Mouse (Mus musculus): ENCODE results near the gene Gstm5.
A peak's percentile ranks its signal among the peaks of the same experiment; 100 is the strongest.
"Not testable (repeated sequence)": the region's sequence is repeated elsewhere in the genome, so short reads cannot be mapped to it uniquely, and the experiment has no call there.

The Gstm5 gene

DNA sequence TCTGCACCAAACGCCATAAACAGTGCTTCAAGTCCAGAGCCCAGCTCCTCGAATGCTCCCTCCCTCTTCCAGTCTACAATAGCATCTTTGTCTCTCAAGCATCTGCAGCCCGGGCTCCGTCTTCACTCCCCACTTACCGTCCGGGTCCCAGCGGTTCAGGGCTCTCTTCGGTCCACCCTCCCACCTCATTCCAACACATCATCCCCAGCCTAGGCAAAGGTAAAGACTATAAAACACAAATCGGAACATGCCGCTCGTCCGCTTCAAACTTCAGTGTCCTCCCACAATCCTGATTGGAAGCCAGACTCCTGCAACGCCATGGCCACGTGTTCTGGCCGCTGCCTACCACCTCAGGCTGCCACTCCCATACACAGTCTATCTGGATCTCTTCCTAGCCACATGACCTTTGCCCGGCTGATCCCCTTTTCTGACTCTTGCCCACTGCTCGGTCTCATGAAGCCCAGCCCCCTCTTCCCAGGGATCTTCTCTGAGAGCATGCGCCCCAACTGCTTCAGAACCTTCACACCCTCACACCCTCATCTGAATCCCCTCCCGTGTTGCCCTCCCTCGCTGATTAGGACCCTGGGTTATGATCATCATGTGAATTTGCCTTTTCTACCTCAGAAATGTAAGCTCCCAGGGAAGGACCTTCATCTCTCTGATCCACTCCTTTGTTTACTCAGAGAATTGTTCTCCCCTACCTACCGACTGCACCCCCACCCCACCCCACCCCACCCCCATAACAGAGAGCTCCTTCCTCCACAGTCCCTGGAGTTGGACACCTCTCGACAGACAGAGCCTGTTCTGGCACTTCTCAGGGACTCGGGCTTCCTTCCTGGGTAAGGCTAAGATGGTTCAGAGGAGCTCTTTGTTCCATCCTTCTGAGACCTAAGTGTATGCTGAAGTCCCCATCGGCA is 22.0 kb upstream of the Gstm5 start:
- no peak for DNase-seq (ENCODE audit: low read depth, low spot score)

DNA sequence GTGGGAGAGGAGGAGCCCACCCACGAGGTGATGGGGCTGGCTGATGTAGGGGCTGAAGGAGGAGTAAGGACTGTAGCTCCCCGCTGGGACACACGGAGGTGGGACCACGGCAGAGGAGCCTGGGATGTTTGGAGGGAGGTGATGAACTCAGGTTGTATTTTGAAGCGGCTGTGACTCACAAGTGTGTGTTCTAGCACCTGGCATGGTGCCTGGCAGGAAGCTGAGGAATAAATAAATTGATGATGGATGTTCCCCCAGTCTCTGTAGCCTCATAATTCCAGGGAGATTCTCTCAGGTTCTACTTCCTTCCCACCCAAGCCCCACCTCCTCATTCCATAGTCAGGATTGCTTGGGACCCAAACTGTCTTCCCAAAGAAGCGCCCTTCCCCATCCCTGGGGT is 20.4 kb upstream of the Gstm5 start:
- DNase-seq (ENCODE audit: low read depth, low spot score), result no peak

DNA sequence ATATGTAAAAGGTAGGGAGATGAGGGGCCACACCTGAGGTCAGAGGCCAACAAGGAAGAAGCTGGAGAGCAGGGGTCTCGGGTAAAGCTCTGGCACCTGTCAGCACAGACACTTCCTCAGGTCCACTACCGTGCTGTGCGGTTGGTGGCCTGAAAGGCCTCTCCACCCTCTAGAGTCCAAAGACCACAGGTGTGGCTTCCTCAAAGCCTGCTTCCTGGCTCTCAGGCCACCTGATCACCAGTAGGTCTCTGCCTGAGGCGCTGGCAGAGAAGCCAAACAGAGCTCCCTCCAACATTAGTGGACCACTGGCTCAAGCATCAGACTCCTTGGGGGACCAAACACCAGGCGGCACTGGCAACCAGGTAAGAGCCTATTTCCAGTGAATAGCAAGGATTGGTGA is 18.6 kb upstream of the Gstm5 start, which contains the start of gene Eps8l3:
TSS of gene Eps8l3 (plus strand) at position 225 of the 400 bp plus-strand sequence.
- no peak for DNase-seq (ENCODE audit: low read depth, low spot score)

DNA sequence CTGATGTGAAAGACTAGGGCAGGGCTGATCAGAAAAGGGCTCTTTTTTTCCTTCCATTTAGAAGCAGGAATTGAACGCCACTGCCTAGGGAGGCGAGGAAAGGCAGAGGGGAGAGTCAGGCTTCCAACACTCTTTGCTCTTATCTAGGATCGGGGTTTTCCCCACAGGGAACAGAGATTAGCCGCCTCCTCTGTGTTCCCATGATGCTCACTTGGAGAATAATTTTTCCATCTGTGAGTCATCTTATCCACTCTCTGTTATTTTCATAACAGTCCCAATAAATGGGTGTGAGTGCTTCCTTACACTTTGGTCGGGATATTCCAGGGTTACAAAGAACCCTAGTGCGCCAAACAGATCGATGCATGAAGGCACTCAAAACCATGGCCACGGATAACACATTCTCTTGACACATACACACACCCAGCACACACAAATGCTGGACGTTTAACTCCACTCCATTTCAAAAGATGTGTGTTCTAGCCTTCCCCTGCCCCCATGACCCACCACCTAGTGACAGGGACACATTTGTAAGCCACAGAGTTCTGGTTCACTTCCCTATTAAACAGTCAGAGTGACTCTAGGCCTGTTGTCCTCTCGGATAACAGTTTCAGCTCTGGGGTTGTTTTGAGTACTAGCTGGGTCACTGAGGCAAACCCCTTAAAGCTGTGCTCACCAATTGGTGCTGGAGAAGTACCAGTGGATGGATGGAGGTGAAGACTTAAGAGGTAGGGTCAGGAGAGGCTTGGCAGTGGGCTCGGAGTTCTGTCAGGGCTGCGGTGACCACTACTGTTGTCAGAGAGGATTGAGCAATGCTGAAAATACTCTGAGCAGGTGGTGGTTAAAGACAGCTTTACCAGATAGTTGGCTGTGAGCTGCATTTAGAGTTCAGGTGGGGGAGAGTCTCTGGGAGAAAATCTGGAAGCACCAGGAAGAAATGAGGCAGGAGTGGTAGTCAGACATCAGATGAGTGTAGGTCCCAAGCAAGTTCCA is 17.6 kb upstream of the Gstm5 start:
- no peak for DNase-seq (ENCODE audit: low read depth, low spot score)

DNA sequence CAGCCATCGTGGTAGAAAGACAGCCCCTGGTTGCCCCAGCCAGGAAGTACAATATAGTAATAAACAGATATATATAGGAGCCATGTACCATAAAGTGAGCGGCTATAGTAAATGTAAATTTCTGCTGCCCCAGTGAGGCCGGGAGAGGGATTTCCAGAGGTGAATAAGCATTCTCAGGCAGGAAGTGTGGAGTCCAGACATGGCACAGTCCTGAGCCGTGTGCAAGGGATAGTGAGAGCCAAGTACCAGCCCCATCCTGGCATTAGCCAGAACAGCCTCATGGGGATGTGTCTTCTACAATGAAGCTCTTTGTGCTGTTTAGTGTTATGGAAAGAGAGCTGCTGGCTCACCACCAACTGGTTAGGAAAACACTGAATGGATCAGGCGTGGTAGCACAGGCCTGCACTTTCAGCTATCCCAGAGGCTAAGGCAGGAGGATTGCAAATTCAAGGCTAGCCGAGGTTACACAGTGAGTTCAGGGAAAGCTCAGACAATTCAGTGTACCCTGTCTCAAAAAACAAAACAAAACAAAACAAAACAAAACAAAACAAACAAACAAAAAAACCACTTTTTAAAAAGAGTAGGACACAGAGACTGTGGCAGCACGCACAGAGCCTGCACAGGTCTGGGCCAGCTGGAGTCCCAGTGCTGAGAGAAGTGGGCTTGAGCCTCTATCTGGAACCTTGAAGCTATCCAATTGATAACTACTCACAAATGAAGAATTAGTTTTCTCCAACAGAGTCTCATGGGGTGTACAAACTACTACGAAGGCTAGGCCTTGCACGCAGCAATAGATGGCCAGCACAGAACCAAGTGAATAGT is 7.7 kb upstream of the Gstm5 start:
- no peak for DNase-seq (ENCODE audit: low read depth, low spot score)

DNA sequence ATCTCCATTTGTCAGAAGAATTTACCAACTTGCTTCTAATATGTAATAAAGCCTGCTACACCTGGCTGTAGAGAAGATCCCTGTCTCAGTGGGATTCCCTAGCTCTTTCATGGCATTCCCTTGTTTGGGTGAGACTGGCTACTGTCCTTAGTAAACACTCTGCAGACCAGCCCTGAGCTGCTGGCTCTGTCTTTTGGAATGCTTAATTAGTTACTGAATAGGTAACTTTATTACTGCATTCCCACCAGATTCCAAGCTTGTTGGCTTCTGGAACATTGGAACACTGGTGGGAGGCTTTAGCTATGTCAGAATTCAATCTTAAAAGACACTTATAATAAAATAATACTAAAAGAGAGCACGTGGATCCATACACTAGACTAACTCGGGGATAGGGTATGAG is 6.4 kb upstream of the Gstm5 start:
- not testable (repeated sequence) for DNase-seq (ENCODE audit: low read depth, low spot score)

DNA sequence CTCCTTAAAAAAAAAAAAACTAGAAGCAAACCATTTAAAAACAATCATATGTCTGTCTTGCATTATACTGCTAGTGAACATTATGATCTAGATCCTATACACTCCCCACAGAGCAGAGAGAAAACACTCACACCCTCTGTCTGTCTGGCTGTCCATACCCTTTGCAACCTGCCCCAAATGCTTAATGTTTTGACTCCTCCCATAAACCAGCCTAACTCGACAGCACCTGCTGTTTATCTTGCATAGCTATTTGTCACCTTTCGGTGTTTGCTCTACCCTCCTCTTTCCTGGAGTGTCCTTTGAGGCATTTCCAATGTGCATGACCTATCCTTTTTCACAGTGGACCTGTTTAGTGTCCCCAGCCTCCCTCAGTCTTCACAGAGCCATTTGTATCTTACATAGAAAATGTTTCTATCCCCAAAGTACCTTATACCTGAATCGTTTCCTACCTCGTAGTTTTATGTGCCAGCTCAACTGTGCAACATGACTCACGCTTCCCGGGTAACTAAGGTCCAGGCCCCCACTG is 364 bp upstream of the Gstm5 start:
- DNase-seq (ENCODE audit: low read depth, low spot score), result no peak

DNA sequence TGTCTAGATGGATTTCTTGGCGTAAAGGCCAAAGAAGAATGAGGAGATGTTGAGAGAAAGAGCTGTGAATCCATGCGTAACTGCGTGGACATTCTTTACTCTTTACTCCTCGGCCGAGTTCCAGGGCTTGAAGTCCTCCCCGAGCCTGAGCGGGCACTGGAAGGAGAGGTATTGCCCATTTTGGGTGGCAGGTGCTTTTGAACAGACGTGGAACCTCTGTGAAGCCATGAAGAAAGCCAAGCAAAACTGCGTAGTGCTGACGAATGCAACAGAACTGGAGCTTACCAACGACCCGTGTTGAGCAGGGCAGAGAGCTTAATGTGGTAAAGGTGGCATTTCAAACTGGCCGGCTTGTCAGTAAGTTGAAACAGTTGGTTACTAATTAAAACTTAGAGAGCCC is 3.1 kb downstream of the Gstm5 start:
- no peak for DNase-seq (ENCODE audit: low read depth, low spot score)

DNA sequence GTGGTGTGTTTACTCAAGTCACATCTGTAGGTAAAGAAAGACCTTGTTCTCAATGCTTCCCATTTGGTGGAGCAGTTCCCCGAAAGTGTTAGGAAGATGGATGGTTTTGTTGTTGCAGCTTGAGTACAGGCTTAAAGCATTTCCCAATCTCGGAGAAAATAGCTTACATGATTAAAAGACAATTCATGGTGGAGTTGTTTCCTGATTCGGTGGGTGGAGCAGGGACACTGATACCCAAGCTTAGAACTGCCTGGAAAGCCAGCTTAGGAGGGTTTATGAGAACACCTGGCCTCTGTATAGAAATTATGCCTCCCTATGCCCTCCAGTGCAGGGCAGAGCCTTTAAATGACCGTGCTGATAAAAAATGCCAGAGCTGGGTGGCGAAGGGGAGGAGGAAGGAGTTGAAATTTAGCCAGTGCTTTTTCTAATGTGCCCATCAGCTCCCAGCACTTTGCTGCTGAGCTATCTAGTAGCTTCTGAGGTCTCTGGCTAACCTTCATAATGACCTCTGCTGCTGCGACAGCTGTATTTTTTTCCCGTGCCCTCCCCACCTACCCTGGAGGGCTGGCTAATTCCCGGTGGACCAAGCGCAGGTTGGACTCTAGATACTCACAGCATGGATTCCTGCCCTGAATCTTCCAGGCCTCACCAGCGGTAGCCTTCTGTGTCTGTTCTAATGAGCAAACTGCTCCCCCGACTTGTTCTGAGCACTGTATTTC is 5.5 kb downstream of the Gstm5 start:
- DNase-seq (ENCODE audit: low read depth, low spot score), result no peak

DNA sequence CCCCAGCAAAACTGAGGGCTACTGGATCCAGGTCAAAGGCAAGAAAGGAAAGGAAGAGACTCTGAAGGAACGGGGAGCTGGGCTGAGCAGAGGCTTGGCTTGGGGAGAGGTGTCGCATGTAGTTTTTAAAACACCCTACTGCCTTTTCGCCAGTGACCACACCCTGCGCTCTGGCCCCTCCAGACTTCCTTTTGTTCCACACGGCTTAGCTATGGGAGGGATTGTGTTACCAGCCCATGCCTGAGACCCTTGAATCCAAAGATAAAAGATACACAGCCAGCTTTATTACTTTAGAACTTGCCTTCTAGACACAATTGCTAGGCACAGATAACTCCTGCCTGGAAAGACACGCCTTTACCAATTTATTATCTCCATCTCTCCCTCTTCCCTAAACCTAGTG is 10.3 kb downstream of the Gstm5 start:
- no peak for DNase-seq (ENCODE audit: low read depth, low spot score)

DNA sequence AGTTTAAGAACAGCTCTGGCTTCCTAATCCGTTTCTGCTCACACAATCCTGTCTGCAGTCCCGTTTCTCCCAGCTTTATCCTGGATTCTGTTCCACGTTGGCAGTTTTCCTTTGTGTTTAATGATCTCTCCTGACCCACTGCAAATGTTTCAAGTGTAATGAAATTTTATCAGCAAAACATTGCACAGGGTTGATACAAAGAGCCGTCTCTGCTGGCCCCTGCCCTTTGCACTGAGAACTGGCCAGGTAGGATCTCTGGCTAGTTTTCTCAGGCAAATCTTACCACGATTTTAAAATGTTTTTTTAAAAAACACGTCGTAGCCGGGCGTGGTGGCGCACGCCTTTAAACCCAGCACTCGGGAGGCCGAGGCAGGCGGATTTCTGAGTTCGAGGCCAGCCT is 21.1 kb downstream of the Gstm5 start:
- DNase-seq (ENCODE audit: low read depth, low spot score), result no peak

DNA sequence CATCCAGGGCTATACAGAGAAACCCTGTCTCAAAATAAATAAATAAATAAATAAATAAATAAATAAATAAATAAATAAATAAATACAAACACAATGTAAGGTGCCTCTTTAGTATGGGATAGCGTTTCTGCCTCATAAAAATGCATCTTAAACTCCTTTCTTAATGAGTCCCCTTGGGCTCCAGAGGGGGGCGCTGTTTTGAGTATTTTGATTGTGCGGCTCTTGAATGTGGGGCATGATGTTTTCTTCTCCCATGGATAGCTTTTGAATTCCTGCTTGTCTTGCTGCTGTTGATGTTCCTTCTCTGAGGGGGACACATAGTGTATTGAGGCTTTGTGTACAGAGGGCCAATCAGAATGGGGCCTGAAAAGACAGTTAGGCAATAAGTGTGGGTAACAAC is 21.5 kb downstream of the Gstm5 start:
- DNase-seq (ENCODE audit: low read depth, low spot score), result no peak

DNA sequence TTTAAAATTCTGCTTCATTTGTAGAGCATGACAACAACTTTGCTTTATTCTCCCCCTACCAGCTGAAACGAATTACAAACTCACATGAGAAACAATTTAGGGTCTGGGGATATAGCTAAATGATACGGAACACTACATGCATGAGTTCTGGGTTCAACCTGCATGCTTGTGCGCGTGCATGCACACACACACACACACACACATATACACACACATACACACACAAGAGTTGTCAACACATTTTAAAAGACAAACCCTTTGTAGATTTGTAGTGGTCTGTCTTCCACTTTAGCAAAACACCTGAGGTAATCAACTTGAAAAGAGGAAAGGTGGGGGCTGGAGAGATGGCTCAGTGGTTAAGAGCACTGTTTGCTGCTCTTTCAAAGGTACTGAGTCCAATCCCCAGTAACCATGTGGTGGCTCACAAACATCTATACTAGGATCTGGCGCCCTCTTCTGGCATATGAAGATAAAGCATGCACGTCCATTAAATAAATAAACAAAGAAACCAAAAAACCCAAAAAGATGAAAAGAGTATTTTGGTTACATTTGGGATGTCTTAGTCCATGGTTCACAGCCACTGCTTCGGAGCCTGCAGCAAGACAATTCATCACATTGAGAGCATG is 22.3 kb downstream of the Gstm5 start:
- DNase-seq (ENCODE audit: low read depth, low spot score), result peak; percentile 52

DNA sequence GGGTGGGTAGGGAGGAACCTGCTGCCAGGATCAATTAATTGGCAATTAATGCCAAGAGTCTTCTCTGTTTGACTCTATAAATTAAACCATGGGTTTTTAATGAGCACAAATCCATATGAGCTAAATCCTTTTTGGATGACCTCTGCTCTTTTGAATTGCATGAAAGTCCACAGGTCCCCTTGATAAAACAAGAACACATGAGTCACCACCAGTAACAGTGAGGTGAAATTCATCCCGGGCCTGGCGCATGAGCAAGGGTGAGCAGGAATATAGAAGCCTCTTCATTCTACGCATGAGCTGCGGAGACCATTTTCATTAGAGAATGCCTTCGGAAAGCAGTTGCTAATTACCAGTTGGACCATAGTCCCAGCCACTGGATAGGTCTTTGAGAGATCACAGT is 24.7 kb downstream of the Gstm5 start:
- no peak for DNase-seq (ENCODE audit: low read depth, low spot score)

DNA sequence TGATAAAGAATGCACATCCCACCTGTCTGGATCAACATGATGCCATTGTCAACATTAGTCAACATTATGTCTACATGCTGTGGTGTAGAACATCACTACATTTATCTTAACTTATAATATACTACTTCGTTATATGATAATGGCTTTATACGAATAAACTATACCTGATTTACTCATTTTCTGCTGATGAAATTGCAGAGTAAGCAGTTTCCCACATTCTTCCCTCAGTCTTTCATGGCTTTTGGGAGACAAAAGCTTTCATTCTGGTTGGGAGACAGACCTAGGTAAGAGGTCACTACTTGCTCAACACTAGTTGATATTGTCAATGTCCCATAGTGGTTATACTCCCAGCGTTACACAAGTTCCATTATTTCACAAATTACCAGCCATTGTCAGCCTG is 29.7 kb downstream of the Gstm5 start:
- DNase-seq (ENCODE audit: low read depth, low spot score), result no peak

DNA sequence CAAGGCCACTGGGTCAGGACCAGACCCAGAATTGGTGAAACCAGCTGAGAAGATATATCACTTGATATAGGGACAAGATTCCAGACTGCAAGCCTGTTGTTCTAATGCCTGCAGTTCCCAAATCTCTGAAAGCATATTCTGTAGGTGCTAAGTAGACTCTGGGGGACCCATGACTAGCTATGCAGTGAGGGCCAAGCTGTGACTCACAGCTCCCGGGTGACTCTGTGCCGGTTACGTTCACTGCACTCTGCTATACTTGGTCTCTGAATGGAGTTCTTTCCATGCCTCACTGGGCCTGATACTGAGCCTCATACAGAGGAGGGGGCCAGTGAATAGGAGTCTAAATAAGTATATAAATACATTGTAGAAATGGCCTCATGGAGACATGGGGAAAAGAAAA is 32.2 kb downstream of the Gstm5 start:
- no peak for DNase-seq (ENCODE audit: low read depth, low spot score)

DNA sequence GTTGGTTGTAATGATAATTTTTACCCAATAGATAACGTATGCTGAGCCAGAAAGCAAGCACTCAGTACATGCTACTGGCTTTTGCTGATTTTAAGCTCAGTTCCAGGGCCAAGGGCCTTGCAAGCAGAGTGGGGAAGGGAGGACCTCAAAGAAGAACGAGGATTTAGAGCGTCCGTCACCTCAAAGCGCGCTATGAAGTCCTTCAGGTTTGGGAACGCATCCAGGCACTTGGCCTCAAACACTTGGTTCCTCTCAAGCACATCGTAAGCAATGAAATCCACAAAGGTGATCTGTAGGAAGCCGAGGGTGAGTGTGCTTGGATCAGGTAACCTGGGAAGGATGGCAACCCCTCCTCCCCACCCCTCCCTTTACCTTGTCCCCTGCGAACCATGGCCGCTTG is 33.1 kb downstream of the Gstm5 start:
- DNase-seq (ENCODE audit: low read depth, low spot score), result no peak

DNA sequence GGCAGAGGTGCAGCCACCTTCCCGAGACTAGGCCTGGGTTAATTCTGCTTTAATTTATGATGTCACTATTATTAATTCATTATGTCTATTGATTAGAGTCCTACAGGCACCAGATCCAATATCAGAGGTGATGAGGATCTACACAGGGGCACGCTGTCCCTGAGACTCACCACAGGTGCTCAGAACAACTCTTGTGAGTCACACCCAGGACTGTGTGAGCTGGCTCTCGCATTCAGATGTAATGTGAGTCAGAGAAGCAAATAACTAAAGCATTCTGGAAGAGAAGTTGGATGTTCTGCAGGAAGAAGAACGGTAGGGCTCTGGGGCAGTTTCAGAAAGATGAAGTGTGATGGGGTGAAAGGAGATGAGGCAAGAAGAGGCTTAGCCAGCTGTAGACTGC is 33.6 kb downstream of the Gstm5 start:
- DNase-seq (ENCODE audit: low read depth, low spot score), result no peak

DNA sequence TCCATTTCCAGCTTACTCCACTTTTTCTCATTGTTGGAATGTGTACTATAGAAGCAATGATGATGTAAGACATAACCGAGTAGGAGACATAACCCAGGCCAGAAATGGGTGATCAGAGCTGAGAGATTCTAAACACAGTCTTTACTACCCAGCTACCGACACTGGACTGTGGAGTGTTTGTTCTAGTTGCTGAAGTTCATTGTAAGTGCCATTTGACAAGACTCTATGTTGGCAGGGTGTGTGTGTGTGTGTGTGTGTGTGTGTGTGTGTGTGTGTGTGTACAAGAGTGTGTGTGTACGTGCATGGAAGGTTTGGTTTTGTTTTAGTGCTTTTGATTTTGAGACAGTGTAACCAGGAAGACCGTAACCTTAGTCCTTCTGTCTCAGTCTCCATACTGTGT is 34.1 kb downstream of the Gstm5 start:
- no peak for DNase-seq (ENCODE audit: low read depth, low spot score)

DNA sequence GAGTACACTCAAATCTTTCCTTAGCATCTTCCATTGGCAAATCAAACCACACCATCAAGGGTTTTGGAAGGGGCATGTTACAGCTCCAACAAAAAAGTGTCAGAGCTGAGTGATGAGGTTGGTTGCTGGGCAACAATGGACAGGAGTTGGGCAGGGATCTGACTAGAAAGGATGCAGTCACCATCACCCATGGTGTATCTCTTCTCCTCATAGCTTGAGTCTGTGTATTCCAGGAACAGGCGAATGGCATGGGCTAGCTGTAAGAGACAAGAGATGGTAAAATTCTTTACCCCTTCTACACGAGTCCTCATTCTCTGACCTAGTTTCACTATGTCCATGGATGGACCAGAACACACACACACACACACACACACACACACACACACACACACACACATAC is 35.5 kb downstream of the Gstm5 start:
- DNase-seq (ENCODE audit: low read depth, low spot score), result no peak
